Mouse (Mus musculus): ENCODE measurements around the gene Tfip11.

- no peak for TF ChIP-seq CTCF (IDR thresholded peaks at IDR 0.05; ENCODE audit: control insufficient read depth, insufficient read depth, insufficient replicate concordance, low read depth, low read length)
- no peak; the same call in 1 of the 2 replicates for TF ChIP-seq POLR2A (IDR thresholded peaks at IDR 0.05; ENCODE audit: control insufficient read depth, low read depth, low read length)
These were observed 1.3 kb upstream of the Tfip11 start for GRCm38 (mm10) chr5:112324637-112325545.
